Mouse (Mus musculus): ENCODE data around the gene Rpl4. TPM values are rescaled to one million over a fixed set of nuclear protein-coding genes. Genes with fewer than 3 reads are reported as not detected.

Rpl4 gene
- total and polyA plus RNA-seq, 3 experiments = 1,956 to 4,069 (median 1,996) TPM

GRCm38 (mm10) chr9:64220603-64221002, 47.4 kb downstream of the Rpl4 start:
- no peak overlapping the region for H3K9ac ChIP-seq (ENCODE audit: insufficient read depth, low read depth)
- peaks cover 0 to 56% of the 10 kb centered on the region in 2 experiments for H3K36me3 ChIP-seq (replicated peaks in 1 of 2; ENCODE audit: control insufficient read depth in 1 of 2, insufficient read depth in 1 of 2, low read length in 1 of 2)
- peaks cover 0 to 30% of the 10 kb centered on the region in 2 experiments; a peak in 2 of 4 replicates for H3K4me1 ChIP-seq (ENCODE audit: control insufficient read depth in 1 of 2, insufficient read depth in 2 of 2)

GRCm38 (mm10) chr9:64221480-64221879, 48.3 kb downstream of the Rpl4 start:
- in situ Hi-C loops (cut with MboI; ENCODE audit: low pct_ligation_motif_present, low pct_unique_long_range_greater_than_20kb, low sequenced_read_pairs) = no loop called here
- Histone ChIP-seq H3K36me3 (replicated peaks in 1 of 2; ENCODE audit: control insufficient read depth in 1 of 2, insufficient read depth in 1 of 2, low read length in 1 of 2) (peaks cover 0 to 56% of the 10 kb centered on the region in 2 experiments), H3K27me3 (replicated peaks) (no peaks in the 10 kb centered on the region)

More at GRCm38 (mm10) chr9:64220603-64221002, 47.4 kb downstream of the Rpl4 start:
- Histone ChIP-seq H3K9me3 (replicated peaks; ENCODE audit: low read length) (no peaks in the 10 kb centered on the region), H3K4me3 (replicated peaks in 1 of 3; ENCODE audit: low read depth in 2 of 3, low read length in 2 of 3, poor library complexity in 1 of 3) (no peak overlapping the region), H3K4me2 (ENCODE audit: insufficient read depth, low read depth, poor library complexity, severe bottlenecking) (no peak overlapping the region), H3K27ac (ENCODE audit: insufficient read depth, low read depth) (no peak overlapping the region), H3K27me3 (replicated peaks) (no peaks in the 10 kb centered on the region), H3K79me2 (replicated peaks; ENCODE audit: control insufficient read depth, extremely low read depth, insufficient read depth, poor library complexity, severe bottlenecking) (peaks cover 5% of the 10 kb centered on the region)
- TF ChIP-seq HCFC1 (IDR thresholded peaks at IDR 0.05; ENCODE audit: low read depth, low read length) (no peak), ELF1 (IDR thresholded peaks at IDR 0.05; ENCODE audit: low read depth, low read length) (no peak), CHD2 (IDR thresholded peaks at IDR 0.05; ENCODE audit: low read length) (no peak), MAFK (IDR thresholded peaks at IDR 0.05; ENCODE audit: insufficient replicate concordance, low read length) (no peak), ETS1 (conservative IDR thresholded peaks at IDR 0.05; ENCODE audit: low read depth, low read length) (no peak), JUND (conservative IDR thresholded peaks at IDR 0.05; ENCODE audit: low read depth, low read length) (no peak), USF1 (IDR thresholded peaks at IDR 0.05; ENCODE audit: low read depth, low read length) (no peak), USF2 (conservative IDR thresholded peaks at IDR 0.05; ENCODE audit: low read depth, low read length) (no peak), RCOR1 (conservative IDR thresholded peaks at IDR 0.05; ENCODE audit: low read depth, low read length) (no peak), GABPA (IDR thresholded peaks at IDR 0.05; ENCODE audit: insufficient replicate concordance, low read depth, low read length) (no peak), BHLHE40 (IDR thresholded peaks at IDR 0.05; ENCODE audit: low read depth, low read length) (no peak)
- in situ Hi-C loops (cut with MboI; ENCODE audit: low pct_ligation_motif_present, low pct_unique_long_range_greater_than_20kb, low sequenced_read_pairs) (no loop called here), dilution Hi-C loops (cut with MboI; ENCODE audit: extremely low pct_ligation_motif_present, extremely low pct_unique_long_range_greater_than_20kb, low sequenced_read_pairs) (no loop called here)
- DNase-seq (ENCODE audit: extremely low read depth) = no peak

GRCm38 (mm10) chr9:64222098-64222497, 48.9 kb downstream of the Rpl4 start:
- in situ Hi-C loops (cut with MboI; ENCODE audit: low pct_ligation_motif_present, low pct_unique_long_range_greater_than_20kb, low sequenced_read_pairs) (no loop called here), dilution Hi-C loops (cut with MboI; ENCODE audit: extremely low pct_ligation_motif_present, extremely low pct_unique_long_range_greater_than_20kb, low sequenced_read_pairs) (no loop called here)
- no peak overlapping the region for H3K27ac ChIP-seq (ENCODE audit: insufficient read depth, low read depth)
- H3K4me2 ChIP-seq (ENCODE audit: insufficient read depth, low read depth, poor library complexity, severe bottlenecking) = no peak overlapping the region
- no peak for DNase-seq (ENCODE audit: extremely low read depth)
- 0 out of 2 replicates have a peak, but pooled peaks cover 3% of the 10 kb centered on the region for H3K79me2 ChIP-seq (replicated peaks; ENCODE audit: control insufficient read depth, extremely low read depth, insufficient read depth, poor library complexity, severe bottlenecking)
- H3K4me1 ChIP-seq (ENCODE audit: control insufficient read depth in 1 of 2, insufficient read depth in 2 of 2) = peaks cover 0 to 33% of the 10 kb centered on the region in 2 experiments; a peak in 2 of 4 replicates
- no peak overlapping the region for H3K9ac ChIP-seq (ENCODE audit: insufficient read depth, low read depth)
- H3K27me3 ChIP-seq (replicated peaks) = no peaks in the 10 kb centered on the region
- no peaks in the 10 kb centered on the region for H3K9me3 ChIP-seq (replicated peaks; ENCODE audit: low read length)
- no peak overlapping the region for H3K4me3 ChIP-seq (replicated peaks in 1 of 3; ENCODE audit: low read depth in 2 of 3, low read length in 2 of 3, poor library complexity in 1 of 3)
- TF ChIP-seq MAZ (IDR thresholded peaks at IDR 0.05; ENCODE audit: low read depth, low read length) (no peak), UBTF (IDR thresholded peaks at IDR 0.05; ENCODE audit: low read depth, low read length) (no peak), CHD1 (IDR thresholded peaks at IDR 0.05; ENCODE audit: low read depth, low read length) (no peak), USF1 (IDR thresholded peaks at IDR 0.05; ENCODE audit: low read depth, low read length) (no peak), ZC3H11A (IDR thresholded peaks at IDR 0.05; ENCODE audit: low read depth, low read length) (no peak), NRF1 (IDR thresholded peaks at IDR 0.05; ENCODE audit: low read depth, low read length) (no peak), MAX (IDR thresholded peaks at IDR 0.05; ENCODE audit: low read length) (no peak), TBP (conservative IDR thresholded peaks at IDR 0.05; ENCODE audit: low read depth, low read length) (no peak), EP300 (IDR thresholded peaks at IDR 0.05; ENCODE audit: low read length) (no peak), BHLHE40 (IDR thresholded peaks at IDR 0.05; ENCODE audit: low read depth, low read length) (no peak), POLR2AphosphoS2 (IDR thresholded peaks at IDR 0.05; ENCODE audit: low read depth, low read length) (no peak), MYC (IDR thresholded peaks at IDR 0.05; ENCODE audit: low read depth, low read length) (no peak)
- H3K36me3 ChIP-seq (replicated peaks in 1 of 2; ENCODE audit: control insufficient read depth in 1 of 2, insufficient read depth in 1 of 2, low read length in 1 of 2) = peaks cover 0 to 54% of the 10 kb centered on the region in 2 experiments

More at GRCm38 (mm10) chr9:64221480-64221879, 48.3 kb downstream of the Rpl4 start:
- H3K4me1 ChIP-seq (ENCODE audit: control insufficient read depth in 1 of 2, insufficient read depth in 2 of 2) = peaks cover 0 to 31% of the 10 kb centered on the region in 2 experiments; a peak in 2 of 4 replicates
- H3K4me3 ChIP-seq (replicated peaks in 1 of 3; ENCODE audit: low read depth in 2 of 3, low read length in 2 of 3, poor library complexity in 1 of 3) = no peak overlapping the region
- no peak overlapping the region for H3K27ac ChIP-seq (ENCODE audit: insufficient read depth, low read depth)
- H3K9me3 ChIP-seq (replicated peaks; ENCODE audit: low read length) = no peaks in the 10 kb centered on the region
- DNase-seq (ENCODE audit: extremely low read depth) = no peak
- H3K9ac ChIP-seq (ENCODE audit: insufficient read depth, low read depth) = no peak overlapping the region
- dilution Hi-C loops (cut with MboI; ENCODE audit: extremely low pct_ligation_motif_present, extremely low pct_unique_long_range_greater_than_20kb, low sequenced_read_pairs) = no loop called here
- H3K4me2 ChIP-seq (ENCODE audit: insufficient read depth, low read depth, poor library complexity, severe bottlenecking) = no peak overlapping the region
- no peak for TF ChIP-seq JUND (conservative IDR thresholded peaks at IDR 0.05; ENCODE audit: low read depth, low read length)
- TF ChIP-seq ZMIZ1 (IDR thresholded peaks at IDR 0.05; ENCODE audit: low read depth, low read length) = no peak
- no peak for TF ChIP-seq ZKSCAN1 (IDR thresholded peaks at IDR 0.05; ENCODE audit: borderline replicate concordance, low read depth, low read length)
- H3K79me2 ChIP-seq (replicated peaks; ENCODE audit: control insufficient read depth, extremely low read depth, insufficient read depth, poor library complexity, severe bottlenecking) = peaks cover 3% of the 10 kb centered on the region; the same call in 1 of the 2 replicates
